Mouse (Mus musculus) lung, embryonic 14.5 days (tissue): Measurements from ENCODE around the gene Prnp. TPM values are rescaled to one million over a fixed set of nuclear protein-coding genes. Genes with fewer than 3 reads are reported as not detected.

Experiments
- ATAC-seq: fragments of 200-750 bp; cut with Nextera tagmentation; 2 replicates; pipeline ENCODE4 v1.8.0; 2017; ENCODE audit warnings: mild to moderate bottlenecking, moderate TSS enrichment, moderate library complexity; ENCODE audit not compliant: insufficient read depth
- DNase-seq: peaks from one replicate; pipeline ENCODE4 v3.0.0-alpha.2; 2015
- H3K27ac ChIP-seq: fragments of 300-500 bp; sonication (generic); 2 replicates; pipeline ENCODE4 v1.5.1; 2014; ENCODE audit warnings: low read depth, mild to moderate bottlenecking, moderate library complexity
- H3K27me3 ChIP-seq: fragments of 300-500 bp; sonication (generic); 2 replicates; pipeline ENCODE4 v1.6.1; 2014; ENCODE audit warnings: low read length, control low read depth; ENCODE audit not compliant: insufficient read depth
- H3K36me3 ChIP-seq: fragments of 300-500 bp; sonication (generic); 2 replicates; pipeline ENCODE4 v1.6.1; 2014; ENCODE audit warnings: control low read depth; ENCODE audit not compliant: insufficient read depth
- H3K4me1 ChIP-seq: fragments of 300-500 bp; sonication (generic); 2 replicates; pipeline ENCODE4 v1.6.1; 2014; ENCODE audit warnings: antibody characterized with exemption, control low read depth; ENCODE audit not compliant: insufficient read depth
- H3K4me2 ChIP-seq: fragments of 300-500 bp; sonication (generic); 2 replicates; pipeline ENCODE4 v1.6.1; 2014; ENCODE audit warnings: mild to moderate bottlenecking
- H3K4me3 ChIP-seq: fragments of 300-500 bp; sonication (generic); 2 replicates; pipeline ENCODE4 v1.5.1; 2014; ENCODE audit warnings: low read depth, low read length
- H3K9ac ChIP-seq: fragments of 300-500 bp; sonication (generic); 2 replicates; pipeline ENCODE4 v1.6.1; 2014
- H3K9me3 ChIP-seq: fragments of 300-500 bp; sonication (generic); 2 replicates; pipeline ENCODE4 v1.6.1; 2016; ENCODE audit warnings: low read depth, low read length, control low read depth
- CTCF ChIP-seq: IDR thresholded peaks from 2 replicates; pipeline ENCODE4 v1.5.1; 2016; ENCODE audit warnings: antibody characterized with exemption, low read depth
- WGBS: fragments of 180-500 bp; shearing (Covaris S2); extraction: QIAGEN DNeasy Blood & Tissue Kit; methylation state at CpG from one replicate; pipeline ENCODE4 v1.1.7; 2014; 5-methylcytosine and 5-hydroxymethylcytosine counted together
- polyA plus RNA-seq: library from polyadenylated mRNA; unstranded; fragments of >200 nt; fragmentation: Nextera tagmentation; extraction: Ambion mirVana; gene quantifications from 2 replicates; pipeline ENCODE4 v1.2.1, GENCODE M21; 2014

The Prnp gene
- polyA plus RNA-seq, 1 experiment from 2014 or later: 32.8 TPM

- no peak for DNase-seq
- peaks cover 7% of the 10 kb centered on the region; the same call in 1 of the 2 replicates for H3K36me3 ChIP-seq
- WGBS: 27% methylated on average over 6 of the region's 6 CpGs
Observed at GRCm38 (mm10) chr2:131933013-131933412, 23.3 kb downstream of the Prnp start.

DNA sequence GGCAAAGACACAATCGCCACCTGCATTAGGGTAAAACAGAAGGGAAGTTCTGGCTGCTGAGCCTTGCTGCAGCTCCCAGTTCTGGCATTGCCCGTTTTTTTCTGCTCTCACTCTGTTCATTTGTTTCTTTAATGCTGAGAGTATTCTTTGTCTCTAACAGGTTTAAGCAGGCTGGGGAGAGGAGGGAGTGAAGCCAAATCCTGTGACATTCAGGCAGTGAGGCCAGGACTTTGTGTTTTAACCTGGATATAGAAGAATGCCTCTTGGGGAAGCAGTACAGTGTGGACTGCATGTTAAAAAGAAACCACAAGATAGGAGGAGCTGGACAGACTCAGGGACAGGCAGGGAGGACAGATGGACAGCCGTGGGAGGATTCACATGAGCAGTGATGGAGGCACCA lies 23.9 kb downstream of the Prnp start:
- Histone ChIP-seq H3K27me3 (no peaks in the 10 kb centered on the region), H3K4me3 (no peak overlapping the region), H3K27ac (peak overlapping the region; percentile 39; the same call in 1 of the 2 replicates), H3K4me1 (no peaks in the 10 kb centered on the region), H3K36me3 (peaks cover 7% of the 10 kb centered on the region; the same call in 1 of the 2 replicates), H3K9me3 (no peaks in the 10 kb centered on the region), H3K9ac (no peak overlapping the region), H3K4me2 (no peak overlapping the region)
- ATAC-seq (no peak), DNase-seq (no peak)
- TF ChIP-seq CTCF: no peak
- 55% methylated on average over 3 of the region's 3 CpGs for WGBS

More at GRCm38 (mm10) chr2:131933013-131933412, 23.3 kb downstream of the Prnp start:
- Histone ChIP-seq H3K9me3 (no peaks in the 10 kb centered on the region), H3K4me1 (no peaks in the 10 kb centered on the region), H3K4me3 (no peak overlapping the region), H3K27ac (no peak overlapping the region), H3K27me3 (no peaks in the 10 kb centered on the region), H3K4me2 (no peak overlapping the region), H3K9ac (no peak overlapping the region)
- no peak for TF ChIP-seq CTCF
- ATAC-seq: no peak

DNA sequence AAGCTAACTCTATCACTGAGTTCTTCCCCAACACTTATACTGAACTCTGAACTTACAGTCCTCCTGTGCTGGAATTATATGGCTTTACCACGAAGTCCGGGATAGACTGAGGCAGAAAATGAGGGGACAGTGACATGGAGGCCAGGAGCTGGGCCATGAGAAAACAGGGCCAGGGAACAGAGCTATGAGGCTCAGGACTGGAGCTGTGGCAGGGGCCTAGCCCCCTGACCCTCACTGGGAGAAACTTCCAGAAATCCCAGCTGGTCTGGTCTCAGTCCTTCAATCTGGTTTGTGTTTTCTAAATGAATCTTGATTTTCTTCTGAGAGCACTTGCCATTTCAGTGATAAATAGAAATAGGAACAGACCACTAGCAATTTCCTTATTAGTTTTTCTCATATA lies 24.5 kb downstream of the Prnp start:
- Histone ChIP-seq H3K9me3 (no peaks in the 10 kb centered on the region), H3K27ac (no peak overlapping the region), H3K9ac (no peak overlapping the region), H3K4me2 (no peak overlapping the region), H3K4me3 (no peak overlapping the region), H3K27me3 (no peaks in the 10 kb centered on the region), H3K4me1 (no peaks in the 10 kb centered on the region), H3K36me3 (peaks cover 7% of the 10 kb centered on the region; the same call in 1 of the 2 replicates)
- ATAC-seq (no peak), DNase-seq (no peak)
- TF ChIP-seq CTCF: no peak
- 85% methylated on average over 2 of the region's 2 CpGs for whole genome bisulfite sequencing

- Histone ChIP-seq H3K27me3 (no peaks in the 10 kb centered on the region), H3K27ac (no peak overlapping the region; the same call in 1 of the 2 replicates), H3K4me3 (no peak overlapping the region), H3K9me3 (no peaks in the 10 kb centered on the region), H3K4me1 (no peaks in the 10 kb centered on the region), H3K36me3 (peaks cover 7% of the 10 kb centered on the region; the same call in 1 of the 2 replicates), H3K4me2 (no peak overlapping the region), H3K9ac (no peak overlapping the region)
- peak; percentile 51; the same call in 1 of the 2 replicates for ATAC-seq
- DNase-seq: peak; percentile 61
- peak; percentile 49 for TF ChIP-seq CTCF
- 63% methylated on average over 10 of the region's 10 CpGs for WGBS
Observed at GRCm38 (mm10) chr2:131935390-131936105, 25.8 kb downstream of the Prnp start.

GRCm38 (mm10) chr2:131936410-131936809 lies 26.7 kb downstream of the Prnp start:
- Histone ChIP-seq H3K9ac (no peak overlapping the region), H3K4me1 (no peaks in the 10 kb centered on the region), H3K27me3 (no peaks in the 10 kb centered on the region), H3K27ac (no peak overlapping the region), H3K4me2 (no peak overlapping the region), H3K4me3 (no peak overlapping the region), H3K36me3 (peaks cover 7% of the 10 kb centered on the region; the same call in 1 of the 2 replicates), H3K9me3 (no peaks in the 10 kb centered on the region)
- WGBS: 95% methylated on average over 10 of the region's 10 CpGs
- TF ChIP-seq CTCF: no peak
- no peak for ATAC-seq
- DNase-seq: no peak

DNA sequence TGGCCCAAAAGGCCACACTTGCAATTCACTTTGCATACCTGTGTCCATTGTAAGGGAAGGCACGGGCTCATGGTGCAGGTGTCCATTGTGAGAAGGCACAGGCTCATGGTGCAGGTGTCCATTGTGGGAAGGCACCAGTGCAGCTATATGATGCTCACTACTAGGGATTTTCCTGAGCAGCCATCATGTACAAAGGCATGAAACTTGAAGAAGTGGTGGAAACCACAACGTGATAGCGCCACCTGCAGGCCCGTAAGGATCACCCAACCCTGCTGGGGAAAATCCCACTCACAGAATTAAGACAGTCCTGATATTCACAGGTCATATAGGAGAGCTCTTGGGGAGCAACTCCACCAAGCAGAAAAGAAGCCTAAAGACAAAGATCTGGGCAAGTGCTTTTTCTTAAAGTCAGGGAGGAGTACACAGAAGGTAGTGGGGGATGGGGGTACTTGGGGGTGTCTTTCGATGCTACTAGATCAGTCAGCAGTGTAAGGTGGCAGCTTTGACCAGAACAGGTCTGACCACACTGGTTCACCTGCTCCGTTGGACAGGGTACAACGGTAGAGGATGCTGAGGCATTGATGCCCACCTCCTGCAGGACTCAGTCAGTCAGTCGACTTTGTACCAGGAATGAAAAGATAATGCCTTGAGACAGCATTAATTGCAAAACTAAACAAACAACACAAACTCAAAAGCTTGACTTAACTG lies 29.8 kb downstream of the Prnp start:
- Histone ChIP-seq H3K36me3 (peaks cover 7% of the 10 kb centered on the region; the same call in 1 of the 2 replicates), H3K27ac (no peak overlapping the region), H3K4me3 (no peak overlapping the region), H3K4me1 (no peaks in the 10 kb centered on the region), H3K27me3 (no peaks in the 10 kb centered on the region), H3K9ac (no peak overlapping the region), H3K9me3 (no peaks in the 10 kb centered on the region), H3K4me2 (no peak overlapping the region)
- peak; percentile 79 for TF ChIP-seq CTCF
- no peak for ATAC-seq
- DNase-seq: peak; percentile 82
- 42% methylated on average over 8 of the region's 8 CpGs for WGBS

GRCm38 (mm10) chr2:131940506-131940905 lies 30.8 kb downstream of the Prnp start:
- H3K4me1 ChIP-seq: no peaks in the 10 kb centered on the region
- H3K27me3 ChIP-seq: no peaks in the 10 kb centered on the region
- 51% methylated on average over 3 of the region's 3 CpGs for WGBS
- DNase-seq (no peak), ATAC-seq (no peak)
- no peak overlapping the region for H3K27ac ChIP-seq
- TF ChIP-seq CTCF: no peak
- peaks cover 7% of the 10 kb centered on the region; the same call in 1 of the 2 replicates for H3K36me3 ChIP-seq
- no peaks in the 10 kb centered on the region for H3K9me3 ChIP-seq
- no peak overlapping the region for H3K4me2 ChIP-seq
- no peak overlapping the region for H3K4me3 ChIP-seq
- H3K9ac ChIP-seq: no peak overlapping the region
